Mouse (Mus musculus) limb, embryonic 15.5 days (tissue): ENCODE measurements around the gene Hyls1. TPM values are rescaled to one million over a fixed set of nuclear protein-coding genes. Genes with fewer than 3 reads are reported as not detected.
A peak's percentile ranks its signal among the peaks of the same experiment; 100 is the strongest.

ENCODE experiments used
- ATAC-seq: fragments of 200-750 bp; cut with Nextera tagmentation; 2 replicates; pipeline ENCODE4 v1.8.0; 2017; ENCODE audit warnings: low read depth, moderate TSS enrichment; ENCODE audit not compliant: insufficient number of reproducible peaks, low FRiP score, low TSS enrichment
- H3K27ac ChIP-seq: fragments of 300-500 bp; sonication (generic); 2 replicates; pipeline ENCODE4 v1.5.1; 2015; ENCODE audit warnings: moderate library complexity, mild to moderate bottlenecking, inconsistent platforms
- H3K27me3 ChIP-seq: fragments of 300-500 bp; sonication (generic); 2 replicates; pipeline ENCODE4 v1.6.1; 2015; ENCODE audit warnings: inconsistent platforms
- H3K36me3 ChIP-seq: fragments of 300-500 bp; sonication (generic); 2 replicates; pipeline ENCODE4 v1.6.1; 2015; ENCODE audit warnings: inconsistent platforms
- H3K4me1 ChIP-seq: fragments of 300-500 bp; sonication (generic); 2 replicates; pipeline ENCODE4 v1.6.1; 2015; ENCODE audit warnings: inconsistent platforms
- H3K4me2 ChIP-seq: fragments of 300-500 bp; sonication (generic); 2 replicates; pipeline ENCODE4 v1.6.1; 2015; ENCODE audit warnings: mild to moderate bottlenecking, inconsistent platforms
- H3K4me3 ChIP-seq: fragments of 300-500 bp; sonication (generic); 2 replicates; pipeline ENCODE4 v1.5.1; 2015; ENCODE audit warnings: mild to moderate bottlenecking, inconsistent platforms
- H3K9ac ChIP-seq: fragments of 300-500 bp; sonication (generic); 2 replicates; pipeline ENCODE4 v1.6.1; 2015; ENCODE audit warnings: inconsistent platforms
- H3K9me3 ChIP-seq: fragments of 300-500 bp; sonication (generic); 2 replicates; pipeline ENCODE4 v1.6.1; 2016; ENCODE audit warnings: inconsistent platforms
- WGBS: fragments of 180-500 bp; shearing (Covaris S2); methylation state at CpG from one replicate; pipeline ENCODE4 v1.1.7; 2015; 5-methylcytosine and 5-hydroxymethylcytosine counted together
- polyA plus RNA-seq: library from polyadenylated mRNA; unstranded; fragments of >200 nt; fragmentation: Nextera tagmentation; extraction: Ambion mirVana; gene quantifications from 2 replicates; pipeline ENCODE4 v1.2.1, GENCODE M21; 2015

Gene Hyls1
- polyA plus RNA-seq, 1 experiment from 2014 or later = 14.4 TPM

- WGBS = 67% methylated on average over 6 of the region's 6 CpGs
Measured at GRCm38 (mm10) chr9:35520631-35521348, 49.4 kb downstream of the Hyls1 start.

DNA sequence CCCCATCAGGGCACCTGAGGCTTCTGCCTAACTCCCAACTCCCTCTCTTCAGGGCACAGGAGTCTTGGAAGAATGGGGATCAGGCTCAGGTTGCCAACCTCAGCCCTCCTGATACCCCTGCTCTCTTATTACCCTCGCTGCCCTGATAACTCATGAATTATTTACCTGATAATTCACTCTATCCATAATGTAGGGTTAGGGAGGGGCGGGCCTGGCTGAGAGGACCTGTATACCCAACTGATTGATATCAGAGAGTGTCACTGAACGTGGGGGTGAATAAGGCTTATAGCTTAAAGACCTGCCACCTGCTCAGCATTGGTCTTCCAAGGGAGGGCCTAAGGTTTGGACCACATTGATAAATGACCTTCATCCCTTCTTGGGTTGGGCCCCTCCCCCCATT, 52.0 kb downstream of the Hyls1 start, which contains the start of gene Gm1113:
Gene Gm1113 (minus strand): TSS at position 101 of the 400 bp plus-strand sequence.
- H3K4me2 ChIP-seq = no peak within 1 kb of the TSS

More at GRCm38 (mm10) chr9:35520631-35521348, 49.4 kb downstream of the Hyls1 start:
- H3K4me3 ChIP-seq = no peak overlapping the region
- no peak for ATAC-seq
- no peaks in the 10 kb centered on the region for H3K27me3 ChIP-seq
- peaks cover 33% of the 10 kb centered on the region for H3K4me1 ChIP-seq
- peak overlapping the region; percentile 51 for H3K27ac ChIP-seq
- H3K4me2 ChIP-seq = no peak overlapping the region
- H3K9ac ChIP-seq = no peak overlapping the region
- no peaks in the 10 kb centered on the region for H3K36me3 ChIP-seq
- no peaks in the 10 kb centered on the region for H3K9me3 ChIP-seq

DNA sequence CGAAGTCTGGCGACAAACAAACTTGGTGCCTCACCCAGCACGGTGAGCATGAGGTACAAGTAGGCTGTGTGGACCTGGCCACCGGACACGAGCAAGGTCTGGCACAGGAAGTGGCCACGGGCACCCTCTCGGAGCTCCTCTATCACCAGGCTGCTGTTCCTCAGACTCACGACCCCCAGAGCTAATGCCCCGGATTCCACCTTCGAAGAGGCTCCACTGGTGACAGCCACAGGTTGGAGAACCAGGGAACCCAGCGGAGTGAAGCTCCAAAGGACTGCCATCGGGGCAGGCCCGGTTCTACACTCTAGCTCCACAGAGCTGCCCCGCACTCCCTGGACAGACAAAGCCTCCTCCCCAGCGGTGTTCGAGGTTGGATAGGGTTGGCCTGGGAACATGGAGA, 53.5 kb downstream of the Hyls1 start:
- no peak for ATAC-seq

More for the DNA sequence above, 52.0 kb downstream of the Hyls1 start, which contains the start of gene Gm1113:
- Histone ChIP-seq H3K27ac (no peak within 1 kb of the TSS), H3K4me3 (no peak within 1 kb of the TSS), H3K4me1 (peaks cover 18% of the 10 kb centered on the region), H3K27me3 (no peaks in the 10 kb centered on the region), H3K36me3 (no peaks in the 10 kb centered on the region), H3K9ac (no peak within 1 kb of the TSS), H3K9me3 (no peaks in the 10 kb centered on the region)
- ATAC-seq = no peak
- 82% methylated on average over 3 of the region's 3 CpGs for WGBS

DNA sequence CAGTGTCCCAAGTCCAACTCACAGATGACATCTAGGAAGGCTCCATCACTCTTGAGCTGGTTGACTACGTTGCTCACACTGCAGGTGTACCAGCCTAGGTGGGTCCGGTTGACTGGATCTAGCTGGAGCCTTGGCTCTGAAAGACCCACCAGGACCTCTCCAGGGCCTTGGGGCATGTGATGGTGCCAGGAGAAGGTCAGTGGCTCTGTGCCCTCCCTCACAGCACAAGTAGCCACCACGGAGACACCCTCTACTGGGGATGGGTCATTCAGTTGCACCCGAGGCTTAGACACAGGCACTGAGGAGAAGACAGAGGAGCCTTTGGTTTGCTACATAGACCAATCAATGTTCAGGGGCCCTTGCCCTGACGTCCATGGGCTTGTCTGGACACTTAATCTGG, 54.0 kb downstream of the Hyls1 start:
- Histone ChIP-seq H3K36me3 (no peaks in the 10 kb centered on the region), H3K4me3 (no peak overlapping the region), H3K27me3 (no peaks in the 10 kb centered on the region), H3K9me3 (no peaks in the 10 kb centered on the region), H3K9ac (no peak overlapping the region), H3K4me2 (no peak overlapping the region), H3K27ac (no peak overlapping the region), H3K4me1 (peaks cover 10% of the 10 kb centered on the region)
- 80% methylated on average over 5 of the region's 5 CpGs for whole genome bisulfite sequencing
- ATAC-seq = no peak

More for the DNA sequence above, 53.5 kb downstream of the Hyls1 start:
- H3K4me3 ChIP-seq = no peak overlapping the region
- H3K27me3 ChIP-seq = no peaks in the 10 kb centered on the region
- H3K9me3 ChIP-seq = no peaks in the 10 kb centered on the region
- no peak overlapping the region for H3K27ac ChIP-seq
- peaks cover 15% of the 10 kb centered on the region for H3K4me1 ChIP-seq
- H3K4me2 ChIP-seq = no peak overlapping the region
- WGBS = 90% methylated on average over 16 of the region's 16 CpGs
- no peaks in the 10 kb centered on the region for H3K36me3 ChIP-seq
- no peak overlapping the region for H3K9ac ChIP-seq

- WGBS = 86% methylated on average over 4 of the region's 4 CpGs
Measured at GRCm38 (mm10) chr9:35513900-35514299, 56.3 kb downstream of the Hyls1 start.

More at GRCm38 (mm10) chr9:35513900-35514299, 56.3 kb downstream of the Hyls1 start:
- H3K9ac ChIP-seq = no peak overlapping the region
- peaks cover 22% of the 10 kb centered on the region for H3K4me1 ChIP-seq
- no peak for ATAC-seq
- H3K27ac ChIP-seq = no peak overlapping the region
- H3K36me3 ChIP-seq = no peaks in the 10 kb centered on the region
- no peak overlapping the region for H3K4me2 ChIP-seq
- no peaks in the 10 kb centered on the region for H3K27me3 ChIP-seq
- no peak overlapping the region for H3K4me3 ChIP-seq
- no peaks in the 10 kb centered on the region for H3K9me3 ChIP-seq

Other genes starting within 250 kb of the Hyls1 start
- 28.6 and 35.9 TPM in 2 replicates for gene Cdon, start 149.3 kb downstream of the Hyls1 start, polyA plus RNA-seq
- not detected in 2 replicates for gene Gm1113, start 52.1 kb downstream of the Hyls1 start, polyA plus RNA-seq
- 2.1 and 2.4 TPM in 2 replicates for gene Ddx25, start 11.9 kb downstream of the Hyls1 start, polyA plus RNA-seq
- 17.2 and 19.2 TPM in 2 replicates for gene Pus3, start 11.8 kb downstream of the Hyls1 start, polyA plus RNA-seq
- gene Pate2, start 114 bp downstream of the Hyls1 start, polyA plus RNA-seq = 0.31 and 0.83 TPM in 2 replicates
- not detected in 2 replicates for gene Pate4, start 41.5 kb upstream of the Hyls1 start, polyA plus RNA-seq
- gene Pate3, start 77.8 kb upstream of the Hyls1 start, polyA plus RNA-seq = not detected in 2 replicates
- not detected in 2 replicates for gene Pate1, start 117.0 kb upstream of the Hyls1 start, polyA plus RNA-seq
- not detected in 2 replicates for gene Gm17677, start 170.7 kb upstream of the Hyls1 start, polyA plus RNA-seq
- gene Gm17727, start 207.7 kb upstream of the Hyls1 start, polyA plus RNA-seq = not detected in 2 replicates
- gene Gm27235, start 219.7 kb upstream of the Hyls1 start, polyA plus RNA-seq = not detected in 2 replicates
- gene D730048I06Rik, start 219.7 kb upstream of the Hyls1 start, polyA plus RNA-seq = not detected in 2 replicates